Mouse (Mus musculus): ENCODE data around the gene Parvb. TPM values are rescaled to one million over a fixed set of nuclear protein-coding genes. Genes with fewer than 3 reads are reported as not detected.
"Not testable (repeated sequence)": the region's sequence is repeated elsewhere in the genome, so short reads cannot be mapped to it uniquely, and the experiment has no call there.

Parvb gene
- total RNA-seq, 2 experiments from 2014 or later, result 29.9 to 34.0 TPM

DNA sequence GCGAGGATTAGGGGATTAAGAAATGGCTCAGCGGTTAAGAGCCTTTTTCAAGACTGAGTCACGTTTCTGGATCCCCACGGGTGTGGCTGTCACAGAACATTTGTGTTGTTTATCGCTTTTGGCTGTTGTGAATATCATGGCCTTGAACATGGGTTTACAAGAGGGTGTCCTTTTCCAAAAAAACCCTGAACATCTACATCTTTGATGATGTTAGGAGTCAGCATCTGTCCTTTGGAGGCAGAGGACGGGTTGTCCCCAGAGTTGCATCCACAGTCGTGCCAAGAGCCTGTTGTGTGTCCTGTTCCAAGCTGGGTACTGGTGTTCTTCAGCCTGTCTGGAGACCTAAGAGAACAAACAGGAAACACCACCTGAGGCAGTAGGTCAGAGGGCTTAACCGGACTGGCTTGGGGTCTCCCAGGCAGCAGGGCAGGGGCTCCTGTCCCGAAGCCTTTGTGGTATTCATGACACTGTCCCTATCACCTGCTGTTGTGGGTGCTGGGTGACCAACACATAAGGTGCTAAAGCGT, 37.3 kb downstream of the Parvb start:
- no peak overlapping the region for H3K4me3 ChIP-seq
- TF ChIP-seq CTCF (conservative IDR thresholded peaks at IDR 0.05), result no peak
- 0 out of 2 replicates have a peak overlapping the region, but pooled peaks have one; percentile 19 for H3K27ac ChIP-seq
- DNase-seq (ENCODE audit: low spot score in 2 of 2), result no peak

DNA sequence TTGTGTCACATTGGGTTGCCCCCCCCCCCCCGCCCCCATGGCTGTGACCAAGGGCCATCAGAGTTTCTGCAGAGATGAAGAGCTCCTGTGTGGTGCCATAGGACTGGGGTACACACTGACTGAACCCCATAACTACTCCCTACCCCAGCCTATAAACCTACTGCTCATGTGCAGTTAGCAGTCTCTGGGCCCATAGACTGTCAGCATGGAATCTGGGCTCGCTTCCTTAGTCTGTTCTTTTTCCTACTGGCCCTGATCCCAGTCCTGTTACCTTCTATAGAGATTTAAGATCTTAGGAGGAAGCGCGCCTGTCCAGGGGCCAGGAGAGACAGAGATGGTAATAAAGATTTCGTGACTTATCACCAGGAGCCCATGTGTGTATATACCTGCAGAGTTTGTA, 38.2 kb downstream of the Parvb start:
- DNase-seq (ENCODE audit: low spot score in 2 of 2), result no peak
- H3K27ac ChIP-seq, result peak overlapping the region; percentile 18; the same call in 1 of the 2 replicates
- TF ChIP-seq CTCF (conservative IDR thresholded peaks at IDR 0.05), result no peak
- no peak overlapping the region for H3K4me3 ChIP-seq

DNA sequence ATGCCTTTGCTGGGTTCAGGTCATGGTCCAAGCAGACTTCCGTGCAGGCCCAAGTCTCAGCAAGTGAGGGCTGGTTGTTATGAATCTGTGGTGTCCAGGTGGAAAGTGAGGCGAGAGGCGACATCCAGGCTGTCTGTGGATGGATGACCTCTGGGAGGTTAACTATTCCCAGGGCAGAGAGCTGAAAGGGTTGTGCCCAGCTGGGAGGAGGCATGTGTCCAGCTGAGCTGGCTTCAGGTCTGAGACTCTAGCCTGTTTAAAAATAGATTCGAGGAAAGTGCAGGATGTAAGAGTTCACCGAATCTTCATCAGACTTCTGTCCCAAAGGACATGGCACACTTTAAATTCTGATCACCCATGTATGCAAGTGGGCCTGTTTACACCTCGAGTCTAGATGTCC, 38.6 kb downstream of the Parvb start:
- Histone ChIP-seq H3K27ac (peak overlapping the region; percentile 18; the same call in 1 of the 2 replicates), H3K4me3 (no peak overlapping the region)
- TF ChIP-seq CTCF (conservative IDR thresholded peaks at IDR 0.05), result no peak
- DNase-seq (ENCODE audit: low spot score in 2 of 2), result no peak

DNA sequence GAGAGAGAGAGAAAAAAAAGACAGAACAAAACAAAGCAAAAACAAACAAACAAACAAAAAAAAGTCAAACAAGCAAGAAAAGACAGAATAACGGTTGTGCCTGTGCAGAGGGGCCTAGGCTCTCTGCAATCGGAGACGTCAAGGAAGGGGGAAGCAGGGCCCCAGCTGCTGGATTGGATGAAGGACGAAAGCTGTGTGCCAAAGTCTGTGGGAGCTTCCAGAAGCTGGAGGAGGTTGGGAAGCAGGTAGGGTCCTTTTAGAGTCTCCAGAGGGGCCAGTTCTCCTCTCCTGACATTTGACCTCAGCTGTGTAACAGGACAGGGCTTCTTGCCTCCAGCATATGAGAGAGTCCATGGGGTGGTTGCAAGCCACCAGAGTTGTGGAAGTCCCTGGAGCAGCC, 44.2 kb downstream of the Parvb start:
- Histone ChIP-seq H3K27ac (no peak overlapping the region), H3K4me3 (no peak overlapping the region)
- TF ChIP-seq CTCF (conservative IDR thresholded peaks at IDR 0.05), result no peak
- DNase-seq (ENCODE audit: low spot score in 2 of 2), result no peak

DNA sequence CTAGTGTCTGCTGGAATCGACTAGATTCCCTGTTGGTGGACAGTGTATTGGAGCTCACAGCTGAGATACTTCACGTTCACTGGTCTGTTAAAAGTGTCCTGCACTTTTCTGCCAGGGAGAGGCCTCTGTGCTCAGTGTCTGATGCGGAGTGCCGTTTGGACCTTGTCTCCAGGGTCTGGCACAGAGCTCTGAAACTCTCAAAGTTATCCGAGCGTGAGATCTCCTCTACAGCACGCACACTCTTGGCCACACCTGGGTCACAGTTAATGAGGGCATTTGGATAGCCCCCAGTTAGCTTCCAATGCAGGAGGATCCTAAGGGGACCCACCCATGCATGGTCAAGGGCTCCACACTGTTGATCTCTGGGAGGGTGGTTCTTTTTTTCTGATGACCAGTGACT, 46.2 kb downstream of the Parvb start:
- no peak for DNase-seq (ENCODE audit: low spot score in 2 of 2)
- Histone ChIP-seq H3K4me3 (no peak overlapping the region), H3K27ac (no peak overlapping the region)
- no peak for TF ChIP-seq CTCF (conservative IDR thresholded peaks at IDR 0.05)

DNA sequence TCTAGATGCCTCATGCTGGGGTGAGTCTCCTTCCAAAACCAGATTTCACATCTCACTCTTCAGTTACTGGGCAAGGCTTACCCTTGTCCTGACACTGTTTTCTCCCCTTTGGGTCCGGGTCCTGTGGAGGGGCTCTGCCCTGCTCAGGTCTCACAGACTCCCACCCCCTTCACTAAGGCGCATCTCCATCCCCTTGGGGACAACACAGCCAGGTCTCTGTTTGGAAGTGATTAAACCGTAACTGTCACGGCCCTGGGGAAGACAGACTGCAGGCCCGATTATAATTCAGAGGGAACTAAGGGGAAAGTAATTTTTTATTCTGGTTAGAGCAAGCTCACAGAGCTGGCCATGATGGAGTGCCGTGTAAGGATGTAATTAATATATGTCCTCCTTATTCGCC, 46.8 kb downstream of the Parvb start:
- no peak for TF ChIP-seq CTCF (conservative IDR thresholded peaks at IDR 0.05)
- Histone ChIP-seq H3K27ac (no peak overlapping the region), H3K4me3 (no peak overlapping the region)
- no peak for DNase-seq (ENCODE audit: low spot score in 2 of 2)

DNA sequence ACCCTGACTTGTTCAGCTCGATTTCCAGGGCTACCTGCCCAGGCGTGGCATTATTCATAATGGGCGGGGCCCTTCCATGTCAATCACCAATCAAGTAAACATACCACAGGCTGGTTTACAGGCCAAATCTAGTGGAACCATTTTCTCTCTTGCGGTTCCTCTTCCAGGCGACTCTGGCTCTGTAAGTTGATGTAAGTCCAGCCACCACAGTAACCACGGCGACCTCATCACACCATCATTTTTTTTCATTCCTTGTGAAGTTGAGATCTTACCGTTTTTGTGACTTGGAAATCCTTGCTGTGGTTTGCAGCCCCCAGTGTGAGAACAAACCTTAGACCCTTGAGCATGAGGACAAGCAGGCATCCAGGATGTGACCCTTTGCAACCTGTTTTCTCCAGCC, 48.5 kb downstream of the Parvb start:
- DNase-seq (ENCODE audit: low spot score in 2 of 2), result no peak
- TF ChIP-seq CTCF (conservative IDR thresholded peaks at IDR 0.05), result no peak
- Histone ChIP-seq H3K27ac (no peak overlapping the region), H3K4me3 (no peak overlapping the region)

DNA sequence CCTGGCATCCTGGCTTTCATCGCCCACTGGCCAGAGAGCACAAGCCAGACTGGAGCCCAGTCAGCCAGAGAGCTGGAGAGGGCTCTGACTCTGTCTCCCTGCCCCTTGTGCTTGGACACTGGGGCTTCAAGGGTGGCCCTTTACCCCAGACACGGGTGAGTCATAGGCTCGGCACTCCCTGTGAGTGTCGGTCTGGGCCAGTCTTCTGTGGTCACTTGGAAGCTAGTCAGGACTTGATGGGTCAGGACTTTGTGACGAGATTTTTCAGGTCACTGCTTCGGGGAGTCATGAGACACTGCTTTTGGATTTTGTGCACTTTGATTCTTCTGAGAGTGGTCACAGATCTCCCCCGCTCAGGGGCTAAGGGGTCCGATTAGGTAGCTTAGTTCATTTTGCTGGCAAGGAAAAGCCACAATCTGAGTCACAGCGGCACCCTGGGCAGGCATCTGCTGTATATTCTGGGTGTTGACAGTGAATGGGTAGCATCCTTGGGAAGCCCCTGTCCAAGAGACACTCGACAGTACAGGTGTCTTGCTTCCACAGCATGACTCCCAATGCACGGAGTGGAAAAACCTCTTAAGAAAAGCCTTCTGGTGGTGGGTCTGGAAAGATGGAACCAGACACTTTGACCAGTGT, 49.0 kb downstream of the Parvb start:
- no peak for DNase-seq (ENCODE audit: low spot score in 2 of 2)
- TF ChIP-seq CTCF (conservative IDR thresholded peaks at IDR 0.05), result no peak
- Histone ChIP-seq H3K4me3 (no peak overlapping the region), H3K27ac (no peak overlapping the region)

DNA sequence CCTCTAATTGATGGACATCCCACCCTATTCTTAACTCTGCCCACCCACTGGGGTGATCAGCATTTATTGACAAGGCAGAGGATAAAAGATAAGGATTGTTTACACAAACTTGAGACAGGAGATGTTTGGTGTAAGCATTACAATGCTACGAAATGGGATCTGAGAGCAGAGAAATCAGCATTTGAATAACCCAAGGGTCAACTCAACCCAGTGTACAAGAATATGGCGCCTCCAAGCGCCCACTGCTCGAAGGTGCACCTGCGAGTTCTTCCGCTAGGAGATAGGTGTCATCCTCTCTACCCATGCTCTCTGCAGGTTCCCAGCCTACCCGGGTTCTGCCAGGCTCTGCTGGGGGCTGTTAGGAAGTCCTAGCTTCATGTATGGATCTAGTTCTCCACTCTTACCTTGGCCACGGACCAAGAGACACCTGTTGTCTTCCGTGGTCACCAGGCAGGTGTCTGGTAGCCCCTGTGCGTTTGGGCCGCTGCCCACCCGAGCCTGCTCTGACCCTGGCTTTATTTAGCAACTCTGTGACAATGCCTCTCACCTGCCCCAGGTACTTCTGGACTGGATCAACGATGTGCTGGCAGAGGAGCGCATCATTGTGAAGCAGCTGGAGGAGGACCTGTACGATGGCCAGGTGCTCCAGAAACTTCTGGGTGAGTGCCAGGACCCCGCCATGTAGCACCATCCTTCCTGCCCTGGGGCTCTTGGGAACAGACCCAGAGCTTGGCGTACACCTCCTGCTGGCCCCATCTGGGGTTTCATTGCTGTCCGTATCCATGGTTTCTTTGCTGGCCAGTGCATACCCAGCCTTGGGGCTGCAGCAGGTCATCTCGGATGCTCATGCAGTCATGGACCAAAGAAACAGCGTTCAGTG, 50.6 kb downstream of the Parvb start:
- no peak for DNase-seq (ENCODE audit: low spot score in 2 of 2)
- Histone ChIP-seq H3K27ac (no peak overlapping the region), H3K4me3 (no peak overlapping the region)
- TF ChIP-seq CTCF (conservative IDR thresholded peaks at IDR 0.05), result no peak

DNA sequence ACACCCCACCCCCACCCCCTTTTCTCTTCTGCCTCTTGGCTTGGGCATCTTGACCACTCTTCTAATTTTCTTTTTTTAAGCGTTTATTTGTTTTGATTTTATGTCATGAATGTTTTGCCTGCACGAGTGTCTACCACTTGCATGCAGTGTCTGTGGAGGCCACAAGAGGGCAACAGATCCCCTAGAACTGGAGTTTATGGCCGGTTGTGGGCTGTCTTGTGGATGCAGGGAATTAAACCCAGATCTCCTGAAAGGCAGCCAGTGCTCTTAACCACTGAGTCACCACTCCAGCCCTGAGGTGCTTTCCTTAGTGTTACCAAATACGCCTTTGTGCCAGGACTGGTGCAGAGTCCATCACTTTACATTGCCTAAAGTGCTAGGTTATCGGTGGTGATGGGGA, 52.2 kb downstream of the Parvb start:
- TF ChIP-seq CTCF (conservative IDR thresholded peaks at IDR 0.05), result peak; percentile 79
- H3K27ac ChIP-seq, result no peak overlapping the region
- H3K4me3 ChIP-seq, result no peak overlapping the region
- DNase-seq (ENCODE audit: low spot score in 2 of 2), result no peak

DNA sequence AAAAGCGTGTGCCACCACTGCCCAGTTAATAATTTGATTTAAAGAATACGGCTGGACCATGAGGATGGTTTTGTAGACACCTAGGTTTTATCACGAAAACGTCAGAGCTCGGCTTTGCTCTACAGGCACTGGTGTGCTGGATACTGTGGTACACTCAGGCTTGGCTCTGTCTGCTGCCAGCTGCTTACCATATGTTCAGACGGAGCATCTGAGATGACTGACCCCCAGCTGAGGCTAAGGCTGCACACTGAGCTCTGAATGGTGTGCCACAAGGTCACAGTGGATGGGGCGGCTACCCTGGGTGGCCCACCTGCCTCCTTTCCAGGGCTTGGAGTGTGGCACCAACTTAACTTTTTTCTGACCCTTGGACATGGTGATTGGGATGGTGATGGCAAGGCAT, 53.6 kb downstream of the Parvb start:
- H3K27ac ChIP-seq, result no peak overlapping the region
- no peak for TF ChIP-seq CTCF (conservative IDR thresholded peaks at IDR 0.05)
- no peak for DNase-seq (ENCODE audit: low spot score in 2 of 2)
- no peak overlapping the region for H3K4me3 ChIP-seq

DNA sequence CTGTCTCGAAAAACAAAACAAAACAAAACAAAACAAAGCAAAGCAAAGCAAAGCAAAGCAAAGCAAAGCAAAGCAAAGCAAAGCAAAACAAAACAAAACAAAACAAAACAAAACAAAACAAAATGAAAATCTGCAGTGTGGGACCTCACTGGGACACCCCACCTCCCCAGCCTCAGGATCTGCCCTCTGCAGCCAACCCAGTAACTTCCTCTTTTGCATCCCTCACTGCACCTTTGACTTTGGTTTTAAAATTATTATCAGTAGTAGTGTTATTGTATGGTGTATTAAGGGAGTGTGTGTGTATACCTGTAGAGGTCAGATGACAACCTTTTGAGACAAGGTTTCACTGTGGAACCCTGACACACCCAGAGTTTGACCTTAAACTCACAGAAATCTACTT, 57.1 kb downstream of the Parvb start:
- not testable (repeated sequence) for H3K4me3 ChIP-seq; DNase-seq (ENCODE audit: low spot score in 2 of 2); H3K27ac ChIP-seq

DNA sequence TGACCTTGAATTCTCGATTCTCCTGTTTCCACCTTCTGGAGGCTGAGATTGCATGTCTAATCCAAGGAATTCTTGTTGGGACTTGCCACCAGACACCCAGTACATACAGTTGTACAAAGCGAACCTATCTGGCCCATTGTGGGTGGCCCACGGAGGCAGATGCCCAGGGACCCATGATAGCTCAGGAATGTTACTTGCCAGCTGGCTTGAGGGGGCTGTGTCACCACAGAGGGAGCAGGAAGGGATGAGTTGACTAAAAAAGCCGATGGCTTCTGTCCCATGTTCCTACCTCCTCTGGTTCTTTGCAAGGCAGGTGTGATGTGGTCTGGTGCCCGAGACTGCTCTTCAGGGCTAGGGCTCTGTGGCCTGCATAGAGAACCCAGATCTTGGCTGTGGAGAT, 59.3 kb downstream of the Parvb start:
- TF ChIP-seq CTCF (conservative IDR thresholded peaks at IDR 0.05), result no peak
- H3K27ac ChIP-seq, result no peak overlapping the region
- DNase-seq (ENCODE audit: low spot score in 2 of 2), result no peak
- H3K4me3 ChIP-seq, result no peak overlapping the region

DNA sequence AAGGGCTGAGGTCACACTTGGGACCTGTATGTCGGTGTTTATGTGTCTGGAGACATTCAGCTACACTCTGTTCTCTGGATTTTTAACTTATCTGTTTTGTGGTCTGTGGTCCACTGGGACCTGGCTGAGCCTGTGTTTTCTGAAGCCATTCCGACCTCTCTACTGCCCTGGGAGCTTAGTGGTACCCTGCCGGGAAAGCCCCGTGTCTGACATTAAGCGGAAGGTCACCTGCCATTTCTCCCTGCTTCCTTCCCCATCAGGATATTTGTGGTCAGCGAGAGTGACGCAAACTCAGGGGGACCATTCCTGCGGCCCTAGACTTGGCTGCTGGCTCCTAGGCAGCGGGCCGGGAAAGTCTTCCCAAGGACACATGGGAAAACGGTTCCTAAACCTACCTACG, 61.7 kb downstream of the Parvb start:
- DNase-seq (ENCODE audit: low spot score in 2 of 2), result no peak
- no peak overlapping the region for H3K4me3 ChIP-seq
- TF ChIP-seq CTCF (conservative IDR thresholded peaks at IDR 0.05), result no peak
- no peak overlapping the region for H3K27ac ChIP-seq

Measured in layer of hippocampus, adult 2 months (tissue).